Mouse (Mus musculus) neural tube, embryonic 14.5 days (tissue): ENCODE measurements around the gene Ano2. TPM values are rescaled to one million over a fixed set of nuclear protein-coding genes. Genes with fewer than 3 reads are reported as not detected.
A peak's percentile ranks its signal among the peaks of the same experiment; 100 is the strongest.

Source experiments
- ATAC-seq: fragments of 200-750 bp; cut with Nextera tagmentation; 2 replicates; pipeline ENCODE4 v1.8.0; 2017; ENCODE audit warnings: low read depth, mild to moderate bottlenecking, moderate TSS enrichment, moderate library complexity
- H3K27ac ChIP-seq: fragments of 300-500 bp; sonication (generic); 2 replicates; pipeline ENCODE4 v1.5.1; 2014; ENCODE audit warnings: low read depth, mild to moderate bottlenecking, control low read depth, low read length, moderate library complexity, mixed read lengths
- H3K27me3 ChIP-seq: fragments of 300-500 bp; sonication (generic); 2 replicates; pipeline ENCODE4 v1.6.1; 2014; ENCODE audit warnings: low read length; ENCODE audit not compliant: control insufficient read depth, insufficient read depth
- H3K36me3 ChIP-seq: fragments of 300-500 bp; sonication (generic); 2 replicates; pipeline ENCODE4 v1.6.1; 2014; ENCODE audit warnings: low read length, mixed read lengths; ENCODE audit not compliant: control insufficient read depth, insufficient read depth
- H3K4me1 ChIP-seq: fragments of 300-500 bp; sonication (generic); 2 replicates; pipeline ENCODE4 v1.6.1; 2014; ENCODE audit warnings: low read length; ENCODE audit not compliant: control insufficient read depth, insufficient read depth
- H3K4me2 ChIP-seq: fragments of 300-500 bp; sonication (generic); 2 replicates; pipeline ENCODE4 v1.6.1; 2014; ENCODE audit warnings: mild to moderate bottlenecking, low read depth, low read length, control low read depth
- H3K4me3 ChIP-seq: fragments of 300-500 bp; sonication (generic); 2 replicates; pipeline ENCODE4 v1.5.1; 2014; ENCODE audit warnings: low read depth, low read length, control low read depth, mixed read lengths
- H3K9ac ChIP-seq: fragments of 300-500 bp; sonication (generic); replicated peaks from 2 replicates; pipeline ENCODE4 v1.6.1; 2014; ENCODE audit warnings: low read depth, mild to moderate bottlenecking, control low read depth, low read length, mixed read lengths
- H3K9me3 ChIP-seq: fragments of 300-500 bp; sonication (generic); 2 replicates; pipeline ENCODE4 v1.6.1; 2016; ENCODE audit warnings: low read length; ENCODE audit not compliant: control insufficient read depth
- WGBS: fragments of 180-500 bp; shearing (Covaris S2); extraction: QIAGEN DNeasy Blood & Tissue Kit; methylation state at CpG from one replicate; pipeline ENCODE4 v1.1.7; 2014; 5-methylcytosine and 5-hydroxymethylcytosine counted together
- polyA plus RNA-seq: library from polyadenylated mRNA; unstranded; fragments of >200 nt; fragmentation: Nextera tagmentation; extraction: Ambion mirVana; gene quantifications from 2 replicates; pipeline ENCODE4 v1.2.1, GENCODE M21; 2014

Ano2 gene
- polyA plus RNA-seq, 1 experiment from 2014 or later: 0.96 TPM

- Histone ChIP-seq H3K27ac (no peak overlapping the region), H3K4me3 (no peak overlapping the region), H3K4me1 (no peaks in the 10 kb centered on the region), H3K9me3 (no peaks in the 10 kb centered on the region), H3K36me3 (no peaks in the 10 kb centered on the region), H3K27me3 (no peaks in the 10 kb centered on the region), H3K4me2 (no peak overlapping the region), H3K9ac (no peak overlapping the region)
- ATAC-seq: no peak
- 71% methylated on average over 2 of the region's 2 CpGs for WGBS
Measured at GRCm38 (mm10) chr6:125924979-125925378, 234.8 kb downstream of the Ano2 start.

- 97% methylated on average over 3 of the region's 3 CpGs for WGBS
- H3K9ac ChIP-seq: no peak overlapping the region
- no peaks in the 10 kb centered on the region for H3K9me3 ChIP-seq
- H3K27ac ChIP-seq: no peak overlapping the region
- H3K4me1 ChIP-seq: no peaks in the 10 kb centered on the region
- no peaks in the 10 kb centered on the region for H3K27me3 ChIP-seq
- H3K4me2 ChIP-seq: no peak overlapping the region
- H3K36me3 ChIP-seq: no peaks in the 10 kb centered on the region
- no peak for ATAC-seq
- no peak overlapping the region for H3K4me3 ChIP-seq
Measured at GRCm38 (mm10) chr6:125925861-125926260, 235.6 kb downstream of the Ano2 start.

GRCm38 (mm10) chr6:125931926-125932325 is 241.7 kb downstream of the Ano2 start:
- H3K4me1 ChIP-seq: no peaks in the 10 kb centered on the region
- 86% methylated on average over 7 of the region's 7 CpGs for WGBS
- H3K27ac ChIP-seq: no peak overlapping the region
- H3K36me3 ChIP-seq: no peaks in the 10 kb centered on the region
- no peaks in the 10 kb centered on the region for H3K27me3 ChIP-seq
- H3K9me3 ChIP-seq: no peaks in the 10 kb centered on the region
- no peak overlapping the region for H3K4me3 ChIP-seq
- H3K4me2 ChIP-seq: no peak overlapping the region
- no peak overlapping the region for H3K9ac ChIP-seq
- ATAC-seq: no peak

- Histone ChIP-seq H3K9ac (no peak overlapping the region), H3K4me2 (no peak overlapping the region), H3K4me3 (no peak overlapping the region), H3K4me1 (no peaks in the 10 kb centered on the region), H3K27me3 (no peaks in the 10 kb centered on the region), H3K9me3 (no peaks in the 10 kb centered on the region), H3K27ac (no peak overlapping the region), H3K36me3 (no peaks in the 10 kb centered on the region)
- WGBS: 27% methylated on average over 3 of the region's 3 CpGs
- ATAC-seq: peak; percentile 54
Measured at GRCm38 (mm10) chr6:125954965-125955364, 264.7 kb downstream of the Ano2 start.

GRCm38 (mm10) chr6:125973551-125973950 is 283.3 kb downstream of the Ano2 start:
- Histone ChIP-seq H3K27ac (no peak overlapping the region), H3K4me3 (no peak overlapping the region), H3K27me3 (no peaks in the 10 kb centered on the region), H3K9me3 (no peaks in the 10 kb centered on the region), H3K9ac (no peak overlapping the region), H3K4me1 (no peaks in the 10 kb centered on the region), H3K36me3 (no peaks in the 10 kb centered on the region), H3K4me2 (no peak overlapping the region)
- no peak for ATAC-seq

GRCm38 (mm10) chr6:125975788-125976465 is 285.7 kb downstream of the Ano2 start:
- Histone ChIP-seq H3K4me1 (no peaks in the 10 kb centered on the region), H3K27ac (no peak overlapping the region), H3K9ac (no peak overlapping the region), H3K4me3 (no peak overlapping the region), H3K9me3 (no peaks in the 10 kb centered on the region), H3K27me3 (no peaks in the 10 kb centered on the region), H3K4me2 (no peak overlapping the region), H3K36me3 (no peaks in the 10 kb centered on the region)
- WGBS: 54% methylated on average over 15 of the region's 15 CpGs
- ATAC-seq: peak; percentile 66; the same call in 1 of the 2 replicates

- H3K27ac ChIP-seq: no peak overlapping the region
- 94% methylated on average over 5 of the region's 5 CpGs for WGBS
- H3K9me3 ChIP-seq: no peaks in the 10 kb centered on the region
- H3K9ac ChIP-seq: no peak overlapping the region
- H3K4me3 ChIP-seq: no peak overlapping the region
- H3K4me1 ChIP-seq: no peaks in the 10 kb centered on the region
- no peak for ATAC-seq
- no peak overlapping the region for H3K4me2 ChIP-seq
- no peaks in the 10 kb centered on the region for H3K27me3 ChIP-seq
- no peaks in the 10 kb centered on the region for H3K36me3 ChIP-seq
Measured at GRCm38 (mm10) chr6:125979601-125980000, 289.4 kb downstream of the Ano2 start.

- no peak overlapping the region for H3K27ac ChIP-seq
- H3K27me3 ChIP-seq: no peaks in the 10 kb centered on the region
- no peak for ATAC-seq
- no peak overlapping the region for H3K4me2 ChIP-seq
- no peak overlapping the region for H3K9ac ChIP-seq
- H3K9me3 ChIP-seq: no peaks in the 10 kb centered on the region
- no peaks in the 10 kb centered on the region for H3K36me3 ChIP-seq
- no peak overlapping the region for H3K4me3 ChIP-seq
- WGBS: 87% methylated on average over 4 of the region's 4 CpGs
- no peaks in the 10 kb centered on the region for H3K4me1 ChIP-seq
Measured at GRCm38 (mm10) chr6:125984050-125984449, 293.8 kb downstream of the Ano2 start.

- H3K36me3 ChIP-seq: no peaks in the 10 kb centered on the region
- WGBS: 65% methylated on average over 6 of the region's 6 CpGs
- no peaks in the 10 kb centered on the region for H3K27me3 ChIP-seq
- H3K9me3 ChIP-seq: no peaks in the 10 kb centered on the region
- no peak overlapping the region for H3K4me3 ChIP-seq
- H3K4me2 ChIP-seq: no peak overlapping the region
- ATAC-seq: no peak
- no peaks in the 10 kb centered on the region for H3K4me1 ChIP-seq
- no peak overlapping the region for H3K27ac ChIP-seq
- H3K9ac ChIP-seq: no peak overlapping the region
Measured at GRCm38 (mm10) chr6:125992731-125993130, 302.5 kb downstream of the Ano2 start.
